12 mouse cellular contexts compared by ENCODE assay signal in genomic region chr7:24378049-24378701, GRCm38 (mm10). TPM values are rescaled to one million over a fixed set of nuclear protein-coding genes. Genes with fewer than 3 reads are reported as not detected.
DNase-seq lines count a peak whose midpoint lies in the region; ATAC-seq lines count a peak whose summit lies in the region.
"Had no signal": no experiment of that assay in that cellular context is flagged by ENCODE, and none has a peak within 500 bp of the region (broad histone marks: within the 10 kb centered on the region; RNA-seq: fewer than 3 reads in every experiment).

No protein-coding gene starts in this region.

- peaks cover 9% of the 10 kb centered on the region for H3K4me1 ChIP-seq in embryonic facial prominence, embryonic 11.5 days (ENCODE audit: control insufficient read depth, insufficient read depth, low read length)
- H3K4me1 ChIP-seq in liver, embryonic 11.5 days (replicated peaks; ENCODE audit: control insufficient read depth, insufficient read depth, low read length), result peaks cover 62% of the 10 kb centered on the region

- H3K9me3 ChIP-seq in embryonic facial prominence, embryonic 11.5 days (replicated peaks; ENCODE audit: control insufficient read depth, low read length), result no peaks in the 10 kb centered on the region
- H3K9me3 ChIP-seq in liver, embryonic 11.5 days (ENCODE audit: control insufficient read depth, low read length), result no peaks in the 10 kb centered on the region
- H3K9me3 ChIP-seq: embryonic facial prominence, embryonic 15.5 days; intestine, embryonic 15.5 days had no signal

- no peaks in the 10 kb centered on the region for H3K36me3 ChIP-seq in embryonic facial prominence, embryonic 11.5 days (replicated peaks; ENCODE audit: control insufficient read depth, insufficient read depth, low read depth, low read length)
- peaks cover 28% of the 10 kb centered on the region for H3K36me3 ChIP-seq in liver, embryonic 11.5 days (ENCODE audit: control insufficient read depth, insufficient read depth, low read length)
- H3K36me3 ChIP-seq: embryonic facial prominence, embryonic 15.5 days; intestine, embryonic 15.5 days had no signal

- DNase-seq in embryo, embryonic 10.5 days (ENCODE audit: low spot score), result peak; percentile 33
- DNase-seq in embryo, embryonic 9.5 days (ENCODE audit: extremely low spot score), result no peak
- peak; percentile 17 for DNase-seq in A20 (ENCODE audit: low read depth, low spot score)
- DNase-seq in embryonic facial prominence, embryonic 11.5 days (ENCODE audit: low spot score), result peak; percentile 77
- no peak for DNase-seq in liver, embryonic 11.5 days (ENCODE audit: low spot score)
- no peak for DNase-seq in cerebellum, postnatal 36 days
- DNase-seq in layer of hippocampus, adult 9-10 months (ENCODE audit: low spot score), result no peak

- H3K27ac ChIP-seq in embryonic facial prominence, embryonic 11.5 days (replicated peaks; ENCODE audit: low read depth, low read length), result peak overlapping the region; percentile 59; the same call in 1 of the 2 replicates
- peak overlapping the region; percentile 96 for H3K27ac ChIP-seq in liver, embryonic 11.5 days (ENCODE audit: low read depth, low read length)
- H3K27ac ChIP-seq: embryonic facial prominence, embryonic 15.5 days; intestine, embryonic 15.5 days; left cerebral cortex, adult 2 months had no signal

- H3K4me2 ChIP-seq in embryonic facial prominence, embryonic 11.5 days (ENCODE audit: low read depth, low read length), result no peak overlapping the region
- peak overlapping the region; percentile 81 for H3K4me2 ChIP-seq in liver, embryonic 11.5 days

- ATAC-seq in embryonic facial prominence, embryonic 11.5 days (replicated peaks; ENCODE audit: insufficient number of reproducible peaks, low FRiP score, low TSS enrichment, low read depth), result no peak
- ATAC-seq in liver, embryonic 11.5 days (replicated peaks; ENCODE audit: low FRiP score), result no peak
- no peak for ATAC-seq in megakaryocyte-erythroid progenitor cell, adult 5-6 weeks (replicated peaks; ENCODE audit: low FRiP score, low TSS enrichment, poor library complexity, severe bottlenecking)

- H3K27me3 ChIP-seq in embryonic facial prominence, embryonic 11.5 days (ENCODE audit: control insufficient read depth, insufficient read depth, low read length), result peaks cover 5% of the 10 kb centered on the region; the same call in 1 of the 2 replicates
- no peaks in the 10 kb centered on the region; the same call in 1 of the 2 replicates for H3K27me3 ChIP-seq in liver, embryonic 11.5 days (replicated peaks; ENCODE audit: control insufficient read depth, insufficient read depth, low read length)

- H3K9ac ChIP-seq in embryonic facial prominence, embryonic 11.5 days (replicated peaks; ENCODE audit: low read length), result no peak overlapping the region; the same call in 1 of the 2 replicates
- peak overlapping the region; percentile 84 for H3K9ac ChIP-seq in liver, embryonic 11.5 days (ENCODE audit: low read depth, low read length)
- H3K9ac ChIP-seq: embryonic facial prominence, embryonic 15.5 days; intestine, embryonic 15.5 days had no signal

- WGBS in embryonic facial prominence, embryonic 11.5 days, result 59% methylated on average over 10 of the region's 10 CpGs
- 69% methylated on average over 10 of the region's 10 CpGs for WGBS in liver, embryonic 11.5 days

- H3K4me3 ChIP-seq in embryonic facial prominence, embryonic 11.5 days (ENCODE audit: low read depth, low read length), result no peak overlapping the region
- no peak overlapping the region; the same call in 1 of the 2 replicates for H3K4me3 ChIP-seq in liver, embryonic 11.5 days (ENCODE audit: low read depth, low read length)
- H3K4me3 ChIP-seq: left cerebral cortex, adult 2 months had no signal

RNA-seq across cellular contexts. Expression of gene Kcnn4, which starts 8.1 kb away (rescaled TPM):
- 2.2 and 2.3 TPM in 2 replicates for polyA plus RNA-seq in embryonic facial prominence, embryonic 11.5 days (2014; fragmentation: Nextera tagmentation; extraction: Ambion mirVana)
- 119 and 123 TPM in 2 replicates for polyA plus RNA-seq in liver, embryonic 11.5 days (2014; fragmentation: Nextera tagmentation; extraction: Ambion mirVana)
- total RNA-seq in megakaryocyte-erythroid progenitor cell, adult 5-6 weeks (2014; fragmentation: Nextera tagmentation), result 120 and 147 TPM in 2 replicates
- 121 and 155 TPM in 2 replicates for total RNA-seq in megakaryocyte-erythroid progenitor cell, adult 5-6 weeks (2017)

RNA-seq across cellular contexts. Expression of gene Smg9, which starts 21.2 kb away (rescaled TPM):
- 13.8 and 18.6 TPM in 2 replicates for polyA plus RNA-seq in embryonic facial prominence, embryonic 11.5 days (2014; fragmentation: Nextera tagmentation; extraction: Ambion mirVana)
- 30.2 and 34.8 TPM in 2 replicates for polyA plus RNA-seq in liver, embryonic 11.5 days (2014; fragmentation: Nextera tagmentation; extraction: Ambion mirVana)
- total RNA-seq in megakaryocyte-erythroid progenitor cell, adult 5-6 weeks (2014; fragmentation: Nextera tagmentation), result 32.7 and 41.2 TPM in 2 replicates
- total RNA-seq in megakaryocyte-erythroid progenitor cell, adult 5-6 weeks (2017), result 11.2 and 26.3 TPM in 2 replicates

RNA-seq across cellular contexts. Expression of gene Lypd5, which starts 29.2 kb away (rescaled TPM):
- polyA plus RNA-seq in embryonic facial prominence, embryonic 11.5 days (2014; fragmentation: Nextera tagmentation; extraction: Ambion mirVana), result not detected in 2 replicates
- not detected in 2 replicates for polyA plus RNA-seq in liver, embryonic 11.5 days (2014; fragmentation: Nextera tagmentation; extraction: Ambion mirVana)
- total RNA-seq in megakaryocyte-erythroid progenitor cell, adult 5-6 weeks (2014; fragmentation: Nextera tagmentation), result not detected in 2 replicates
- total RNA-seq in megakaryocyte-erythroid progenitor cell, adult 5-6 weeks (2017), result not detected in 2 replicates
- total RNA-seq: left cerebral cortex, adult 2 months had no signal
- polyA plus RNA-seq: intestine, embryonic 15.5 days; neural tube, embryonic 14.5 days had no signal

RNA-seq across cellular contexts. Expression of gene Tescl, which starts 44.4 kb away (rescaled TPM):
- polyA plus RNA-seq in embryonic facial prominence, embryonic 11.5 days (2014; fragmentation: Nextera tagmentation; extraction: Ambion mirVana), result not detected in 2 replicates
- polyA plus RNA-seq in liver, embryonic 11.5 days (2014; fragmentation: Nextera tagmentation; extraction: Ambion mirVana), result 0.22 TPM in 1 of 2 replicates, not detected in the other
- total RNA-seq in megakaryocyte-erythroid progenitor cell, adult 5-6 weeks (2014; fragmentation: Nextera tagmentation), result not detected in 2 replicates
- not detected in 2 replicates for total RNA-seq in megakaryocyte-erythroid progenitor cell, adult 5-6 weeks (2017)
- total RNA-seq: left cerebral cortex, adult 2 months had no signal
- polyA plus RNA-seq: embryonic facial prominence, embryonic 15.5 days had no signal

Comparison
In these comparisons a context has a peak if more than half of its experiments do, and no peak if none do; other contexts are left out.
1. DNase-seq: peak in embryo, embryonic 10.5 days (single experiment), A20 (single experiment) and embryonic facial prominence, embryonic 11.5 days (single experiment); none in embryo, embryonic 9.5 days (single experiment), liver, embryonic 11.5 days (single experiment), cerebellum, postnatal 36 days (0 of 2) and layer of hippocampus, adult 9-10 months (single experiment).
2. RNA of gene Kcnn4, which starts 8.1 kb away (polyA plus RNA-seq): 119 to 123 TPM in liver, embryonic 11.5 days; 2.2 to 2.3 TPM in embryonic facial prominence, embryonic 11.5 days; every median in the first group is over 10 times any median in the second.